Mouse (Mus musculus) embryonic facial prominence, embryonic 11.5 days (tissue): ENCODE data around the gene Sh2d4b. TPM values are rescaled to one million over a fixed set of nuclear protein-coding genes. Genes with fewer than 3 reads are reported as not detected.

Experiments used
- ATAC-seq: fragments of 200-750 bp; cut with Nextera tagmentation; replicated peaks from 2 replicates; pipeline ENCODE4 v1.8.0; 2017; ENCODE audit warnings: low read depth; ENCODE audit not compliant: insufficient number of reproducible peaks, low FRiP score, low TSS enrichment
- DNase-seq: peaks from one replicate; pipeline ENCODE4 v3.0.0-alpha.2; 2015; ENCODE audit warnings: low spot score
- H3K27ac ChIP-seq: fragments of 300-500 bp; sonication (generic); replicated peaks from 2 replicates; pipeline ENCODE4 v1.5.1; 2014; ENCODE audit warnings: mild to moderate bottlenecking, low read depth, low read length, control low read depth
- H3K27me3 ChIP-seq: fragments of 300-500 bp; sonication (generic); 2 replicates; pipeline ENCODE4 v1.6.1; 2014; ENCODE audit warnings: mild to moderate bottlenecking, low read length, moderate library complexity, mixed read lengths; ENCODE audit not compliant: control insufficient read depth, insufficient read depth
- H3K36me3 ChIP-seq: fragments of 300-500 bp; sonication (generic); replicated peaks from 2 replicates; pipeline ENCODE4 v1.6.1; 2014; ENCODE audit warnings: low read depth, mild to moderate bottlenecking, low read length, moderate library complexity, mixed read lengths; ENCODE audit not compliant: control insufficient read depth, insufficient read depth
- H3K4me1 ChIP-seq: fragments of 300-500 bp; sonication (generic); 2 replicates; pipeline ENCODE4 v1.6.1; 2014; ENCODE audit warnings: low read length, mixed read lengths; ENCODE audit not compliant: control insufficient read depth, insufficient read depth
- H3K4me2 ChIP-seq: fragments of 300-500 bp; sonication (generic); 2 replicates; pipeline ENCODE4 v1.6.1; 2014; ENCODE audit warnings: low read depth, mild to moderate bottlenecking, control low read depth, low read length, moderate library complexity
- H3K4me3 ChIP-seq: fragments of 300-500 bp; sonication (generic); 2 replicates; pipeline ENCODE4 v1.5.1; 2014; ENCODE audit warnings: low read depth, low read length, control low read depth
- H3K9ac ChIP-seq: fragments of 300-500 bp; sonication (generic); replicated peaks from 2 replicates; pipeline ENCODE4 v1.6.1; 2014; ENCODE audit warnings: mild to moderate bottlenecking, control low read depth, low read length
- H3K9me3 ChIP-seq: fragments of 300-500 bp; sonication (generic); replicated peaks from 2 replicates; pipeline ENCODE4 v1.6.1; 2016; ENCODE audit warnings: mild to moderate bottlenecking, low read length, inconsistent platforms, mixed read lengths; ENCODE audit not compliant: control insufficient read depth
- WGBS: fragments of 180-500 bp; shearing (Covaris S2); extraction: QIAGEN DNeasy Blood & Tissue Kit; methylation state at CpG from one replicate; pipeline ENCODE4 v1.1.7; 2014; 5-methylcytosine and 5-hydroxymethylcytosine counted together
- polyA plus RNA-seq: library from polyadenylated mRNA; unstranded; fragments of >200 nt; fragmentation: Nextera tagmentation; extraction: Ambion mirVana; gene quantifications from 2 replicates; pipeline ENCODE4 v1.2.1, GENCODE M21; 2014

The Sh2d4b gene
- polyA plus RNA-seq, 1 experiment from 2014 or later, result 0.66 TPM

DNA sequence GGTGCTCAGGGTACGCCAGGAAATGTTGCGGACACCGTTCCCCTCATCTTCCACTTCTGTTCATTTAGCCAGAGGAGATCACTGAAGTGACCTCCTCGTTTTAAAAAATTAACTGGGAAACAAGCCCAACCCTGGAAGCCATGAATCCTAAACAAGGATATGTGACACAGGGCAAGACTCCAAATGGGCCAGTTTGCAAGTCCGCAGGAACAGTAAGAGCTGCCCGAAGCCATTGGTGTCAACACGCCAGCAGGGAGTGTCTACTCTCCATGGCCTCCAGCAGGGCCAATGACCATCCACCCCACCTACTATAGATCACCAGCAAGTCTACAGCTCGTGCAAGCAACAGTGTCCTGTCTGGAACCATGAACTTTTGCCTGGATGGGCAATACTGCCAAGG is 12.7 kb upstream of the Sh2d4b start:
- Histone ChIP-seq H3K9me3 (no peaks in the 10 kb centered on the region), H3K27me3 (no peaks in the 10 kb centered on the region), H3K4me1 (no peaks in the 10 kb centered on the region; the same call in 1 of the 2 replicates), H3K4me2 (no peak overlapping the region), H3K4me3 (no peak overlapping the region), H3K27ac (no peak overlapping the region), H3K36me3 (peaks cover 4% of the 10 kb centered on the region), H3K9ac (no peak overlapping the region)
- DNase-seq, result no peak
- ATAC-seq, result no peak
- WGBS, result 93% methylated on average over 8 of the region's 8 CpGs

DNA sequence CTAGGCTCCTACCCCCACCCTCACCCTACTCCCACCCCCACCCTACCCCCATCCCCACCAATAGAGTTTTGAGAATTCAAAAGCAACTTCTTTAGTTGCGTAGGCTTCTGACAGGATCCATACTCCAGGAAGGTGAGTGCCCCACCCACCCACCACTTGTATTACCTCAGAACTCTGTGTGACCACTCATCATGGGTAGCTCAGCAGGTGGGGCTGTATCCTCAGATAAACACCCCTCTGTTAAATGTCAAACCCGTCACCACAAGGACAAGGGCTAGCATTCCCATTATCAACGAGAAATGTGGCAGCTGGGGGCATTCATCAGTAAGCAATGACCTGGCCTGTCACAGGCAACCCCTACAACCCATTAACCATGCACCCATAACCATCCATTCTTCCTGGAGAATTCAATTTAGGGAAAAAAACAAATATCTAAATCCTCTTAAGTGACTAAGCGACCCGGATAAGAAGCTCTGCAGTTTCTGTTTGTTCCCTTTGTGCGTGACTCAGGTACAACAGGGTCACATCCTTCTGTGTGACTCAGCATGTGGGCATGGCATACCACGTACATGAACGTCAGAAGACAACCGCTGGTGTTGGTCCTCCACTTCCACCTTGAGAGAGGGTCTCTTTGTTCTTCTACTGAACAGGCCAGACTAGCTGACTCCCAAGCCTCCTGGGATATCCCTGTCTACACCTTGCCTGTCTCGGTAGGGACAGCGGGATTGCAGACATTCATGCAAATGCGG is 9.4 kb upstream of the Sh2d4b start:
- H3K27ac ChIP-seq, result no peak overlapping the region
- H3K9ac ChIP-seq, result no peak overlapping the region
- ATAC-seq, result no peak
- no peak overlapping the region for H3K4me2 ChIP-seq
- peaks cover 2% of the 10 kb centered on the region for H3K36me3 ChIP-seq
- H3K27me3 ChIP-seq, result no peaks in the 10 kb centered on the region
- H3K9me3 ChIP-seq, result no peaks in the 10 kb centered on the region
- no peaks in the 10 kb centered on the region; the same call in 1 of the 2 replicates for H3K4me1 ChIP-seq
- WGBS, result 72% methylated on average over 12 of the region's 12 CpGs
- no peak overlapping the region for H3K4me3 ChIP-seq
- DNase-seq, result no peak

DNA sequence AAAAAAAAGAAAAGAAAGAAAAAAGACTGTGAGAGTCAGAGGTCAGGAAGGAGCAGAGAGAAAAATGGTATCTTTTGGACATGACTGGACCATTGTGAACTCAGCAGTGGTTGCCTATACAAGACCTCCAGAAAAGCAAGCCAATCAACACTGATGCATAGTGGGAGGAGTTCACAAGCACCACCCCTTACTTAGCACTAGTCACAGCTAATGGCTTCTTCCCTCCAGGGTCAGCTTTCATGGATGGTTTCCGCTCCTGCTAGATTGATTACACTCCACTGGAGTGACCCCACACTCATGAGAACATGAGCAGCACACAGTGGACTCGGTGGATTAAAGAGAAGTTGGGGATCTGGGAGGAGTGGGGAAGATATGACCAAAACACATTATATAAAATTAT is 7.2 kb upstream of the Sh2d4b start:
- 69% methylated on average over 2 of the region's 2 CpGs for WGBS
- H3K27ac ChIP-seq, result no peak overlapping the region
- H3K4me1 ChIP-seq, result no peaks in the 10 kb centered on the region; the same call in 1 of the 2 replicates
- no peaks in the 10 kb centered on the region for H3K9me3 ChIP-seq
- no peaks in the 10 kb centered on the region for H3K36me3 ChIP-seq
- ATAC-seq (0 out of 2 replicates have a peak, but pooled peaks have one; percentile 10), DNase-seq (no peak)
- no peak overlapping the region for H3K4me3 ChIP-seq
- no peak overlapping the region for H3K4me2 ChIP-seq
- H3K27me3 ChIP-seq, result no peaks in the 10 kb centered on the region
- no peak overlapping the region for H3K9ac ChIP-seq

DNA sequence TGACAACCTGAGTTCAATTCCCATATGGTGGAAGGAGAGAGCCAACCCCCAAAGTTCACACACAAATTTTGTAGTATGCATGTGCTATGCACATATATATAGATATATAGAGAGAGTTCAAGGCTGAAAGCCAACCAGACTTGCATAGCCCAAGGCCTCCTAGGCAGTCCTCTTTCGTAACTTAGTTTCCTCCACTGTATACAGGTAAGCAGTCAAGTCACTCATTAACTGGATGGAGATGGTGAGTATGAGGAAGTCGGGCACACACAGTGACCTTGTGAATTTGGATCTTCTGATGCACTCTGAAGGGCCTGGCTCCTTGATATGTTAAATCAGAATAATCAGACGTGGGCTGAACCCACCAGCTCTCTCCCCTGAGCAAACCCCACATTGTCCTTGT is 4.8 kb upstream of the Sh2d4b start:
- H3K9me3 ChIP-seq, result no peaks in the 10 kb centered on the region
- ATAC-seq, result no peak
- H3K4me1 ChIP-seq, result no peaks in the 10 kb centered on the region; the same call in 1 of the 2 replicates
- no peak overlapping the region for H3K27ac ChIP-seq
- H3K36me3 ChIP-seq, result no peaks in the 10 kb centered on the region
- WGBS, result 87% methylated on average over 3 of the region's 3 CpGs
- H3K4me2 ChIP-seq, result no peak overlapping the region
- H3K4me3 ChIP-seq, result no peak overlapping the region
- no peak overlapping the region for H3K9ac ChIP-seq
- no peaks in the 10 kb centered on the region for H3K27me3 ChIP-seq
- DNase-seq, result no peak

DNA sequence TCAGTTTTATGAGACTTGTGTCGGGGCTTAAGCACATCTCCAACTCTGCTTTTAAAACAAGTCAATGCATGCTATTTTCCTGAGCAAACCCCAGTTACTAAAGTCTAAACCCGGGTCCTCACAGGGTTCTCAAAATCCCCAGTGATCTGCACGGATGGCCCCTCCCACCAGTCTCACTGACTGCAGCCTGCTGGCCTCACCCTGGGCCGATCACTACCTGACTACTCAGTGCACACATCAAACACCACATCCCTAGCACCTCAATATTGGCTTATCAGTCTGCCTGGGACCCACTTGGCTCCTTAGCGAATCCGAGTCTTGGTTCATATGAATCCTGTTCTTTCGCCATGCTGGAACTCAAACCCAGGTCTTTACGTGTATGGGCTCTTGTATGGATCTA is 2.6 kb upstream of the Sh2d4b start:
- WGBS, result 74% methylated on average over 8 of the region's 8 CpGs
- no peaks in the 10 kb centered on the region; the same call in 1 of the 2 replicates for H3K4me1 ChIP-seq
- DNase-seq (no peak), ATAC-seq (no peak)
- no peaks in the 10 kb centered on the region for H3K36me3 ChIP-seq
- H3K4me2 ChIP-seq, result no peak overlapping the region
- no peaks in the 10 kb centered on the region for H3K27me3 ChIP-seq
- no peak overlapping the region for H3K4me3 ChIP-seq
- no peak overlapping the region for H3K27ac ChIP-seq
- no peaks in the 10 kb centered on the region for H3K9me3 ChIP-seq
- H3K9ac ChIP-seq, result no peak overlapping the region

DNA sequence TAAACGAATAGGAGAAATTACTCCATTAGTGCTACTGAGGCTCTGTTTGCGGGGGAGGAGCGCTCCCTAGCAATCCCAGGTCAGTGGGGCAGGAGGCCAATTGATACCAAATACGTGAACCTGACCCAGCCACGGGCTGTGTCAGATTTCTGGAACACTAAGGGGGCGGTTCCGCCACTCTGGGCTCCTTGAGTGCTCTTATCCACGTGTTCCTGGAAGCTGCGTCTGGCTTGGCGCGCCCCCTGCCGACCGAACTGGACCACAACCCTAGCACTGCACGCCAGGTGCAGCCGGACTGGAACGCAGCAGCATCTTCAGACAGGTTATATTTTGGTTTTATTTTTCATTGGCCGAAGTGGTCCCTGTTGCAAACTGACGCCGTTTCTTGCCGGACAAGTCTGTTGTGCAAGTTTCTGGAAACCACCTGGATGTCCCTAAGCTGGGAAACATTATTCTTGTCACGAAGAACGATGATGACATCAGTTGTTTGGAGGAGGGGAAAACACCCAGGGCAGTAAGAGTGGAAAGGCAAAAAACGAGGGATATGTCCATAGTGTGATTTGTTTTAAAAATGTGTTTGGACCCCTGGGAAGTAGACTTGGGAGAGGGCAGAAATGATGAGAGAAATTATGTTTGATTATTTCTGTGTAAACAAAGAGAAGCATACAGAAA is 1.6 kb upstream of the Sh2d4b start:
- H3K27ac ChIP-seq, result no peak overlapping the region
- peak; percentile 72 for ATAC-seq
- WGBS, result 12% methylated on average over 23 of the region's 23 CpGs

DNA sequence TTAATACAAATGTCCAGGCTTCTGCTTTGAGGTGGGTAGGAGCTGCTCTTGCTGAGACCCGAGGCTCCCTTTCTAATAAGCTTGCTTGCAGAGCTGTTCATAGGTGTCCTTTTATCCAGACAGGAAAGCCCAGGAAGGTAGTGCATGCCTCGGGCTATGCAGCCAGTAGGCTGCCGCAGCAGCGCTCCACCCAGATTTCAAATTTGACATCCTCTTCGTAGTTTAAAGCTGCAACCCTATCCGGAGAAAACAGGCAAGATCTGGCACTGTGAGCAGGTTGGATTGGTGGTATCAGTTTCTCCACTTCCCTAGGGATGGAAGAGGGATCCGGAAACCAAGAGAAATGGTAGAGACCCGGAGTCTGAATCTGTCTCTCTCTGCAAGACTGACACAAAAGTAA is 818 bp upstream of the Sh2d4b start:
- Histone ChIP-seq H3K4me1 (no peaks in the 10 kb centered on the region; the same call in 1 of the 2 replicates), H3K27ac (no peak overlapping the region), H3K9me3 (no peaks in the 10 kb centered on the region), H3K9ac (no peak overlapping the region), H3K27me3 (no peaks in the 10 kb centered on the region), H3K4me3 (no peak overlapping the region), H3K4me2 (no peak overlapping the region), H3K36me3 (no peaks in the 10 kb centered on the region)
- peak; percentile 10 for DNase-seq
- WGBS, result 41% methylated on average over 8 of the region's 8 CpGs
- ATAC-seq, result no peak

More for the DNA sequence above, 1.6 kb upstream of the Sh2d4b start:
- Histone ChIP-seq H3K4me2 (peak overlapping the region; percentile 46), H3K27me3 (no peaks in the 10 kb centered on the region), H3K36me3 (no peaks in the 10 kb centered on the region), H3K4me3 (no peak overlapping the region), H3K4me1 (no peaks in the 10 kb centered on the region; the same call in 1 of the 2 replicates), H3K9me3 (no peaks in the 10 kb centered on the region), H3K9ac (no peak overlapping the region)
- peak; percentile 84 for DNase-seq

DNA sequence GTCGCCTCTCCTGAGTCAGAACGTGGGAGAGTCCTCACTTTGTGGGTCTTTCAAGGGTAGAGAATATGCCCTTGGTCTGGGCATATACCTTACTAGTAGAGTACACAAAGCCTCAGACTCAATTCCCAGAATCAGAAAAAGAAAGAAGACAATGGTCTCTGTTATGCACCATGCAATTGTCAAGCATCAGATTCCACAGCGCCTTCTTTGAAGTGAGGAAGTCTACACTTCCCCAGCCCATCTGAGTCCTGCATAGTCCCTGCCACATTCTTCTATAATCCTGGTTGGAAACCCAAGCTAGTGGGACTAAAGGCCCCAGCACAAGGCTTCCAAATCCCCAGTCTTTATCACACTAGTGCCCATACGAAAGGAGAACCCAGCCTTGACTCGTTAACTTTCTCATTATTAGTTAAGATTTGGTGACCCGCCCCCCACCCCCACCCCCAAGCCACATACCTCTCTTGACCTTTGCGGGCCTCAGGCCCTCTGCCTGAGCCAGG is 690 bp downstream of the Sh2d4b start:
- Histone ChIP-seq H3K36me3 (no peaks in the 10 kb centered on the region), H3K4me1 (no peaks in the 10 kb centered on the region; the same call in 1 of the 2 replicates), H3K27me3 (no peaks in the 10 kb centered on the region), H3K4me3 (no peak overlapping the region), H3K27ac (no peak overlapping the region), H3K9me3 (no peaks in the 10 kb centered on the region), H3K9ac (no peak overlapping the region), H3K4me2 (no peak overlapping the region)
- 76% methylated on average over 7 of the region's 7 CpGs for WGBS
- DNase-seq, result no peak
- ATAC-seq, result no peak
